Mouse (Mus musculus) frontal cortex, adult (tissue): ENCODE measurements around the gene Ube2d2b.

Experiments
- ATAC-seq: cut with Nextera tagmentation; 2 replicates; pipeline ENCODE4 v1.9.2; 2017; ENCODE audit warnings: mild to moderate bottlenecking, moderate library complexity, mixed read lengths; ENCODE audit not compliant: low TSS enrichment

The Ube2d2b gene

GRCm38 (mm10) chr5:107854556-107854955 is 24.7 kb downstream of the Ube2d2b start:
- no peak for ATAC-seq

DNA sequence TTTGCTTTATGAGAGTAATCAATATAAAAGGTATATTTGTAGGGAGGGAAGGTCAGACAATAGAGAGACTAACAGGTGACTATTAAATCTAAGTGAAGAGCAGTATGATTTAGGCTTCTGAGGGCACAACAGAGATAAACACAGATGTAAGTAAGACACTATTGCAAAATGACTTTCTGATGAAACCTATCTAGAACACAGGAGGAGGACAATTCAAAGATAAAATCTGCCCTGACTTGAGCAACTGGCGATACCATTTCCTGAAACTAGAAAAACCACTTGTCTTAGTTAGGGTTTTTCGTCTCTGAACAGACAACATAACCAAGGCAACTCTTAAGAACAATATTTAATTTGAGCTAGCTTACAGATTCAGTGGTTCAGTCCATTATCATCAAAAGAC is 25.6 kb downstream of the Ube2d2b start:
- no peak for ATAC-seq

DNA sequence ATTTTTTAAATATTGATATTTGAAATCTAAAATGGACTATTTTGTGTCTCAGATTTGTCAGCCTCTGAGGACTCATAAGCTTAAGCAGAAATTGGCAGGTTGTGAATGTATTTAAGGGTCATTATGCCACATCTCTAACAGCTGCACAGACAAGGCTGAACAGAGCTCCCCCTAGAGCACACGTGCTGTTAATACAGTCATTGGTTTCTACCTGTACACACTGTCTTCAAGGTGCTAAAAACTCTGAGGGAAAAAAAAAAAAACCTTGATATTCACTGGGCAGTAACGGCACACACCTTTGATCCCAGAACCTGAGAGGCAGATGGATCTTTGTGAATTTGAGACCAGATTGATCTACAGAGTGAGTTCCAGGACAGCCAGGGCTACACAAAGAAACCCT is 29.1 kb downstream of the Ube2d2b start:
- no peak for ATAC-seq

- ATAC-seq, result no peak
These were observed 34.1 kb downstream of the Ube2d2b start for GRCm38 (mm10) chr5:107863971-107864370.

GRCm38 (mm10) chr5:107866127-107867126 is 36.5 kb downstream of the Ube2d2b start:
- no peak for ATAC-seq

DNA sequence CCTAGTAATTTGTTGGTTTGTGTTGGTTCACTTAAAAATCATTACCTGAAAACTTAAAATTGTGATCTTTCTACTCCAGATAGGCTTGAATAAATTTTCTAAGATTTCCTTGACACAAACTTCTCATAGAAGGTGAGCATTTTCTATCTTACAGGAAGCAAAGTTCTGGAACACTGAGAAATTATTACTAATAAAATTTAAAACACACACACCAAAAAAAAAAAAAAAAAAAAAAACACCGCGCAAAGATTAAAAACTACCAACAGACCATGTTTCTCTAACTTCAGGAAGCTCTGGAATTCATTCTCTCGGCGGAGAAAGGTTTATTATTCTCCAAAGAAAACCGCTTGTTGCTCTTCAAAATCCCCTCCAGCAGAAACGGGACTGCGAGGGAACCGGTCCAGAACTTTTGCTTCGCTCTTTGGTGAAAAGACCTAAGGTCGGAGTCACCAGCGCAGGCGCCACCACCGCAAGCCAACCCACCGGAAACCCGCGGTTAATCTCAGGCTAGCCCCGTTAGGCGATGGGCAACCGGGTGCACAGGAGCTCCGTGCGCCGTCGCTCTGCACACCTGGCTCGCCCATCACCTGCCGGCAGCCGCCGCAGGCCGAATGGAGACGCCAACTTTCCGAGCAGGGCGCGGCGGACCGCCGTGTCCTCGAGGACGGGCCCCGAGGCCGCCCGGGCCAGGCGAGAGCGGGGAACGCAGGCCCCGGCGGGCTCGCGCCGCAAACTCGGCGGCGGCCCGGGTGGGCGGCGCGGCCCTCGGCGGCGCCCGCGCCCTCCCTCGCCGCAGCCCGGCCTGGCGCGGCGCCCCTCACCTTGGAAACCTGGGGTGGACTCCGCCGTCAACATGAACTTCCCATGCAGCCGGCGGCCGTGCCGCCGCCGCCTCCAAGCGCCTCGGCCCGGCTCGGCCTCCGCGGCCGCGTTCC is 38.3 kb downstream of the Ube2d2b start:
- ATAC-seq, result peak; percentile 38

GRCm38 (mm10) chr5:107868905-107869424 is 39.1 kb downstream of the Ube2d2b start:
- ATAC-seq, result peak; percentile 85

DNA sequence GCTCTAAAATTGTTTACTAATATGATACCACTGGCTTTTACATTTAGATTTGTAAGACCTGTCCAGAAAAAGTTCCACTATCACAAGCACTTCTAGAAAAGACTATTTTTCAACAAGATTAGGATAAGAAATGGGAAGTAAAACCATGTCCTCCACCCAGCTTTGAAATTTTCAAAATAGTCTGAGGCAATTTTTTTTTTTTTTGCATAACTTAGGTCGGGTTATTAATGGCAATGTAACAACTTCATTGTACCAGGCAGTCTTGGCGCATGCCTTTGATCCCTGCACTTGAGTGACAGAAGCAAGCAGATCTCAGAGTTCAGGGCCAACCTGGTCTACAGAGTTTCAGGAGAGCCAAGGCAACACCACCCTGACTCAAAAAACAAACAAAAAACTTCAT is 39.8 kb downstream of the Ube2d2b start:
- no peak for ATAC-seq

GRCm38 (mm10) chr5:107873330-107873729 is 43.4 kb downstream of the Ube2d2b start:
- ATAC-seq, result no peak

GRCm38 (mm10) chr5:107873886-107874302 is 44.0 kb downstream of the Ube2d2b start:
- ATAC-seq, result peak; percentile 75

DNA sequence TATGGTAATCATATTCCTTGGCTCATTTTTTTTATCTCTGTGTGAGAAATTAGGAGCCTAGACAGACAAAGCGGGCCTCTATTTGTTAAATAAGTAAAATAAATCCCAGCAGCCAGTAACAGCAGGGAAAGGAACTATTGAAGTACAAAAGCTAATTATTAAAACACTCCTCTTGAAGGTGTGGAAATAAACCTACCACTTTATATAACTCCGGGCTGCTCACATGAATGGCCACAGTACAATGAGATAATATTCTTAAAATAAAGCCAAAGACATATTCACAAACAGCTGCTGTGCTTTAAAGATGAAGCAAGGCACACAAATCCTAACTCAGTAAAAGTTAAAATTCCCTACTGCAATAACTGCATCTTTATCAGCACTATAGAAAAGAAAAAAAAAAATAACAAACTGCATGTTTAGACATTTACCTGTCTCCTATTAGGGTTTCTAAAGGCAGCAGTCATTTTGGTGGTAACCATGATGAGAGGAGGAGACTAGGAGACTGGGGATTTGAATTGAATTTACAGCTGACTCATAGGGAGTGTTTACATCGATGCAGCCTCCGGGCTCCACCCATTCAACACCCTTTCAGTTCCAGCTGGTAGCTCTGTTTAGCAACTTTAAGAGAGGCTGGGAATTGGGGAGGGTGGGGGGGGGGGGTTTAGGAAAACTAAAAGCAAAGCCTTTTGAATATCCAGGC is 44.8 kb downstream of the Ube2d2b start, which contains the start of gene Evi5:
TSS of gene Evi5 (minus strand) at position 547 of the 700 bp plus-strand sequence.
- peak; percentile 81 for ATAC-seq

- no peak for ATAC-seq
These were observed 45.3 kb downstream of the Ube2d2b start for GRCm38 (mm10) chr5:107875261-107875611.

DNA sequence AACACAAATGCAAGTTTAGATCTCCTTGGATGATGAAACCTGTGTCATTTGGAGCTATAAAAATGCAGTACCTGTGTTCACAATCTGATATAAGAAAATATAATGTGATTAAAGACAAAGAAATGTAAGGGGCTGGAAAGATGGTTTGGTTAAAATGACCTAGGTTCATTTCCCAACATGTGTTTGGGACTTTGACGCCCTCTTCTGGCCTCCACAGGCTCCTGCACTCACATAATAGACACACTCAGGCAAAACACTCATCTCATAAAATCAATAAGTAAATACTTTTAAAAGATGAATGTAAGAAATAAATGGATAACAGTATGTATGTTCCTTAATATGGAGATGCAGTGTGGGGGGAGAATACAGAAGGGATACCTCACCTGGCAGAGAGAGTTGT is 47.2 kb downstream of the Ube2d2b start:
- no peak for ATAC-seq

DNA sequence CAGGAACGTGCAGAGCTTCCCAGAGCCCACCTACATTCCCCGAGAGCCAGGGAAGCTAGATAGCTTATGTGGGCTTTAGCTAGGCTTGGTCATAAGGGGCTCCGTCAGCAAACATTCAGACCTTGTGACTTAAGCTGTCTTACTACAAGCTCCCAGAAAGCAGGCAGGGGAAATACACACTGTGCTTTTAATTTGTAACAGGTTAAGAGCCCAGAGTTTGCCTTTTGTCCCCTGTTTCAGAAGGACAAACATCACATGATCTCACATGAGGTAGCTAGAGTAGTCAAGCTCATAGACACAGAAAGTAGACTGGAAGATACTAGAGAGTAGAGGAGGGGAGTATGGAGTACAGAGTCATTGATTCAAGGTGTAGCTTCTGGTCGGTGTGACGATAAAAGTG is 50.8 kb downstream of the Ube2d2b start:
- no peak for ATAC-seq
